Mouse (Mus musculus) heart, embryonic 16.5 days (tissue): ENCODE data around the gene Cdk17. TPM values are rescaled to one million over a fixed set of nuclear protein-coding genes. Genes with fewer than 3 reads are reported as not detected.

Experiments used
- ATAC-seq: fragments of 200-750 bp; cut with Nextera tagmentation; replicated peaks from 2 replicates; pipeline ENCODE4 v1.8.0; 2017; ENCODE audit warnings: moderate number of reproducible peaks; ENCODE audit not compliant: insufficient read depth, low FRiP score; ENCODE audit errors: extremely low read depth
- H3K27ac ChIP-seq: fragments of 300-500 bp; sonication (generic); 2 replicates; pipeline ENCODE4 v1.5.1; 2014; ENCODE audit warnings: mild to moderate bottlenecking, low read length, control low read depth, moderate library complexity
- H3K27me3 ChIP-seq: fragments of 300-500 bp; sonication (generic); 2 replicates; pipeline ENCODE4 v1.6.1; 2014; ENCODE audit warnings: low read length, mixed read lengths; ENCODE audit not compliant: control insufficient read depth, insufficient read depth
- H3K36me3 ChIP-seq: fragments of 300-500 bp; sonication (generic); 2 replicates; pipeline ENCODE4 v1.6.1; 2014; ENCODE audit not compliant: control insufficient read depth, insufficient read depth
- H3K4me1 ChIP-seq: fragments of 300-500 bp; sonication (generic); 2 replicates; pipeline ENCODE4 v1.6.1; 2014; ENCODE audit warnings: low read length, mixed read lengths; ENCODE audit not compliant: control insufficient read depth, insufficient read depth
- H3K4me2 ChIP-seq: fragments of 300-500 bp; sonication (generic); 2 replicates; pipeline ENCODE4 v1.6.1; 2014; ENCODE audit warnings: low read depth, mild to moderate bottlenecking, control low read depth, low read length
- H3K4me3 ChIP-seq: fragments of 300-500 bp; sonication (generic); 2 replicates; pipeline ENCODE4 v1.5.1; 2014; ENCODE audit warnings: mild to moderate bottlenecking, control low read depth, low read length
- H3K9ac ChIP-seq: fragments of 300-500 bp; sonication (generic); 2 replicates; pipeline ENCODE4 v1.6.1; 2014; ENCODE audit warnings: low read length, control low read depth
- H3K9me3 ChIP-seq: fragments of 300-500 bp; sonication (generic); replicated peaks from 2 replicates; pipeline ENCODE4 v1.6.1; 2016; ENCODE audit warnings: low read length; ENCODE audit not compliant: control insufficient read depth
- WGBS: fragments of 180-500 bp; shearing (Covaris S2); extraction: QIAGEN DNeasy Blood & Tissue Kit; methylation state at CpG from one replicate; pipeline ENCODE4 v1.1.7; 2014; 5-methylcytosine and 5-hydroxymethylcytosine counted together
- polyA plus RNA-seq: library from polyadenylated mRNA; unstranded; fragments of >200 nt; fragmentation: Nextera tagmentation; extraction: Ambion mirVana; gene quantifications from 2 replicates; pipeline ENCODE4 v1.2.1, GENCODE M21; 2015

Gene Cdk17
- polyA plus RNA-seq, 1 experiment from 2014 or later = 14.9 TPM

- peak overlapping the region; percentile 99 for H3K27ac ChIP-seq
- H3K27me3 ChIP-seq = no peaks in the 10 kb centered on the region
- H3K36me3 ChIP-seq = no peaks in the 10 kb centered on the region
- ATAC-seq = no peak
- H3K4me3 ChIP-seq = peak overlapping the region; percentile 93
- no peaks in the 10 kb centered on the region for H3K9me3 ChIP-seq
- H3K4me2 ChIP-seq = peak overlapping the region; percentile 91
- H3K9ac ChIP-seq = peak overlapping the region; percentile 99
- 19% methylated on average over 11 of the region's 11 CpGs for WGBS
- H3K4me1 ChIP-seq = peaks cover 28% of the 10 kb centered on the region
Observed at GRCm38 (mm10) chr10:93162276-93162971, 1.7 kb downstream of the Cdk17 start.

- no peak overlapping the region for H3K27ac ChIP-seq
- H3K9me3 ChIP-seq = no peaks in the 10 kb centered on the region
- no peak overlapping the region for H3K9ac ChIP-seq
- no peak for ATAC-seq
- H3K36me3 ChIP-seq = no peaks in the 10 kb centered on the region
- WGBS = 69% methylated on average over 7 of the region's 7 CpGs
- H3K4me2 ChIP-seq = peak overlapping the region; percentile 47
- H3K27me3 ChIP-seq = no peaks in the 10 kb centered on the region
- H3K4me3 ChIP-seq = 0 out of 2 replicates have a peak overlapping the region, but pooled peaks have one; percentile 12
- peaks cover 31% of the 10 kb centered on the region for H3K4me1 ChIP-seq
Observed at GRCm38 (mm10) chr10:93162972-93163660, 2.4 kb downstream of the Cdk17 start.

- Histone ChIP-seq H3K4me3 (no peak overlapping the region), H3K9me3 (no peaks in the 10 kb centered on the region), H3K9ac (no peak overlapping the region), H3K27ac (peak overlapping the region; percentile 2; the same call in 1 of the 2 replicates), H3K36me3 (no peaks in the 10 kb centered on the region), H3K27me3 (no peaks in the 10 kb centered on the region), H3K4me2 (no peak overlapping the region), H3K4me1 (peaks cover 34% of the 10 kb centered on the region)
- ATAC-seq = no peak
- 67% methylated on average over 6 of the region's 6 CpGs for WGBS
Observed at GRCm38 (mm10) chr10:93163711-93164488, 3.2 kb downstream of the Cdk17 start.

GRCm38 (mm10) chr10:93165416-93166381 is 5.0 kb downstream of the Cdk17 start:
- H3K9ac ChIP-seq = peak overlapping the region; percentile 28; the same call in 1 of the 2 replicates
- H3K4me2 ChIP-seq = peak overlapping the region; percentile 39
- no peaks in the 10 kb centered on the region for H3K9me3 ChIP-seq
- H3K4me3 ChIP-seq = no peak overlapping the region; the same call in 1 of the 2 replicates
- H3K4me1 ChIP-seq = peaks cover 30% of the 10 kb centered on the region
- H3K36me3 ChIP-seq = no peaks in the 10 kb centered on the region
- no peaks in the 10 kb centered on the region for H3K27me3 ChIP-seq
- 0 out of 2 replicates have a peak, but pooled peaks have one; percentile 8 for ATAC-seq
- WGBS = 26% methylated on average over 14 of the region's 14 CpGs
- H3K27ac ChIP-seq = peak overlapping the region; percentile 75

GRCm38 (mm10) chr10:93166382-93166769 is 5.7 kb downstream of the Cdk17 start:
- ATAC-seq = 0 out of 2 replicates have a peak, but pooled peaks have one; percentile 28
- H3K9ac ChIP-seq = 0 out of 2 replicates have a peak overlapping the region, but pooled peaks have one; percentile 28

GRCm38 (mm10) chr10:93167311-93167710 is 6.6 kb downstream of the Cdk17 start:
- H3K9me3 ChIP-seq = no peaks in the 10 kb centered on the region
- no peaks in the 10 kb centered on the region for H3K36me3 ChIP-seq
- H3K4me1 ChIP-seq = peaks cover 34% of the 10 kb centered on the region
- peak overlapping the region; percentile 27; the same call in 1 of the 2 replicates for H3K27ac ChIP-seq
- no peak overlapping the region for H3K4me3 ChIP-seq
- WGBS = 66% methylated on average over 6 of the region's 6 CpGs
- H3K9ac ChIP-seq = no peak overlapping the region; the same call in 1 of the 2 replicates
- no peaks in the 10 kb centered on the region for H3K27me3 ChIP-seq
- no peak for ATAC-seq
- peak overlapping the region; percentile 34; the same call in 1 of the 2 replicates for H3K4me2 ChIP-seq

More at GRCm38 (mm10) chr10:93166382-93166769, 5.7 kb downstream of the Cdk17 start:
- Histone ChIP-seq H3K4me1 (peaks cover 35% of the 10 kb centered on the region), H3K36me3 (no peaks in the 10 kb centered on the region), H3K4me2 (peak overlapping the region; percentile 39), H3K27ac (peak overlapping the region; percentile 75), H3K9me3 (no peaks in the 10 kb centered on the region), H3K4me3 (no peak overlapping the region; the same call in 1 of the 2 replicates), H3K27me3 (no peaks in the 10 kb centered on the region)
- 20% methylated on average over 5 of the region's 5 CpGs for WGBS

- Histone ChIP-seq H3K27me3 (no peaks in the 10 kb centered on the region), H3K9ac (no peak overlapping the region), H3K4me1 (peaks cover 31% of the 10 kb centered on the region), H3K36me3 (peaks cover 1% of the 10 kb centered on the region), H3K27ac (peak overlapping the region; percentile 43; the same call in 1 of the 2 replicates), H3K4me3 (no peak overlapping the region), H3K4me2 (no peak overlapping the region), H3K9me3 (no peaks in the 10 kb centered on the region)
- 41% methylated on average over 4 of the region's 4 CpGs for WGBS
- 0 out of 2 replicates have a peak, but pooled peaks have one; percentile 41 for ATAC-seq
Observed at GRCm38 (mm10) chr10:93168067-93168466, 7.4 kb downstream of the Cdk17 start.
